Mouse (Mus musculus) heart, postnatal 0 days (tissue): ENCODE results near the gene 1700030J22Rik. TPM values are rescaled to one million over a fixed set of nuclear protein-coding genes. Genes with fewer than 3 reads are reported as not detected.
A peak's percentile ranks its signal among the peaks of the same experiment; 100 is the strongest.

Experiments
- ATAC-seq: fragments of 200-750 bp; cut with Nextera tagmentation; 2 replicates; pipeline ENCODE4 v1.8.0; 2017; ENCODE audit warnings: low read depth, moderate number of reproducible peaks, moderate library complexity; ENCODE audit not compliant: insufficient read depth
- DNase-seq: peaks from one replicate; pipeline ENCODE4 v3.0.0-alpha.2; 2016; ENCODE audit warnings: low spot score
- H3K27ac ChIP-seq: fragments of 300-500 bp; sonication (generic); 2 replicates; pipeline ENCODE4 v1.5.1; 2014; ENCODE audit warnings: low read depth, mild to moderate bottlenecking
- H3K27me3 ChIP-seq: fragments of 300-500 bp; sonication (generic); 2 replicates; pipeline ENCODE4 v1.6.1; 2014; ENCODE audit warnings: low read length, mixed read lengths; ENCODE audit not compliant: control insufficient read depth, insufficient read depth
- H3K36me3 ChIP-seq: fragments of 300-500 bp; sonication (generic); replicated peaks from 2 replicates; pipeline ENCODE4 v1.6.1; 2014; ENCODE audit warnings: low read length, mixed read lengths; ENCODE audit not compliant: control insufficient read depth, insufficient read depth
- H3K4me1 ChIP-seq: fragments of 300-500 bp; sonication (generic); 2 replicates; pipeline ENCODE4 v1.6.1; 2014; ENCODE audit warnings: antibody characterized with exemption; ENCODE audit not compliant: control insufficient read depth, insufficient read depth
- H3K4me2 ChIP-seq: fragments of 300-500 bp; sonication (generic); 2 replicates; pipeline ENCODE4 v1.6.1; 2014; ENCODE audit warnings: low read depth, mild to moderate bottlenecking, low read length, moderate library complexity
- H3K4me3 ChIP-seq: fragments of 300-500 bp; sonication (generic); 2 replicates; pipeline ENCODE4 v1.5.1; 2014; ENCODE audit warnings: low read depth, low read length
- H3K9ac ChIP-seq: fragments of 300-500 bp; sonication (generic); replicated peaks from 2 replicates; pipeline ENCODE4 v1.6.1; 2014; ENCODE audit warnings: low read depth, low read length, mixed read lengths
- H3K9me3 ChIP-seq: fragments of 300-500 bp; sonication (generic); replicated peaks from 2 replicates; pipeline ENCODE4 v1.6.1; 2016; ENCODE audit warnings: low read length; ENCODE audit not compliant: control insufficient read depth
- CTCF ChIP-seq: IDR thresholded peaks from 2 replicates; pipeline ENCODE4 v1.5.1; 2016; ENCODE audit warnings: antibody characterized with exemption, control low read depth, low read depth
- EP300 ChIP-seq: IDR thresholded peaks from 2 replicates; pipeline ENCODE4 v1.6.1; 2016; ENCODE audit warnings: antibody characterized with exemption, low read depth
- WGBS: fragments of 180-500 bp; shearing (Covaris S2); extraction: QIAGEN DNeasy Blood & Tissue Kit; methylation state at CpG from one replicate; pipeline ENCODE4 v1.1.7; 2014; 5-methylcytosine and 5-hydroxymethylcytosine counted together
- polyA plus RNA-seq: library from polyadenylated mRNA; unstranded; fragments of >200 nt; fragmentation: Nextera tagmentation; extraction: Ambion mirVana; gene quantifications from 2 replicates; pipeline ENCODE4 v1.2.1, GENCODE M21; 2015
- total RNA-seq: library from RNA; depleted of rRNA; stranded (reverse); fragments of >200 nt; gene quantifications from 2 replicates; pipeline ENCODE4 v1.2.3, GENCODE M21; 2014; ENCODE audit warnings: low replicate concordance

1700030J22Rik gene
- total and polyA plus RNA-seq, 2 experiments from 2014 or later: 0.26 TPM; not detected in 1

DNA sequence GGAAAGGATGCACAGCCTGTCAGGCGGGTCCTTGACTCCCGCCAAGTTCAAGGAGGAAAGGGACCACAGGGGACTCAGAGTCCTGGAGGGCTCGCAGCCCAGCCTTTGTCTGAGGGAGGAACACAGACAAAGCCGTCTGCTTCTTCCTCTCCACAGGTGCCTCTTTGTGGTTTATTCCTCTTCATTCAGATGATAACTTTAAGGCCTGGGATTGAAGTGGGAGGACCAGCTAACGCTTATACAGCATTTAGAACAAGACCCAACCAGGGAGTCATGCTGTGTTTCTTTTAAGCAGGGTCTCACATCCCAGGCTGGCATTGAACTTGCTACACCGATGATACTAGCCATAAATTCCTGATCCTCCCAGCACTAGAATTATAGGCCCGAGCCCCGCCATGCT, 38.2 kb upstream of the 1700030J22Rik start:
- Histone ChIP-seq H3K9me3 (no peaks in the 10 kb centered on the region), H3K27me3 (no peaks in the 10 kb centered on the region), H3K36me3 (no peaks in the 10 kb centered on the region), H3K4me1 (no peaks in the 10 kb centered on the region), H3K4me3 (no peak overlapping the region), H3K27ac (no peak overlapping the region), H3K9ac (no peak overlapping the region), H3K4me2 (no peak overlapping the region)
- no peak for ATAC-seq
- DNase-seq: no peak
- 68% methylated on average over 8 of the region's 8 CpGs for WGBS
- TF ChIP-seq EP300 (no peak), CTCF (no peak)

DNA sequence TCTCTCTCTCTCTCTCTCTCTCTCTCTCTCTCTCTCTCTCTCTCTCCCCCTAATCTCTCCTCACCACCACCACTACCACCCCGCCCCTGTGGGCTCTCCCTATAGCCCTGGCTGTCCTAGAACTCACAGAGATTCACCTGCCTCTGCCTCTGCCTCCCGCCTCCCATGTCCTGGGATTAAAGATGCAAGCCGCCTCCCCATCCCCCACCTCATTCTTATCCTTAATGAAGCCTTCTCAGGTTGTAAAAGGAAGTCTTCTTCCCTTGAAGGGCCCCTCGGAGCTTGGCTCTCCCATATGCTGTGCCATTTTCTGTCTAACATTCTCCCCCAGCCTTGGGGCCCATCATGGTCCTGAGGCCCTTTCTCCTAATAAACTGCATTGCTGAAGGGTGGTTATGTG, 36.9 kb upstream of the 1700030J22Rik start:
- 75% methylated on average over 4 of the region's 4 CpGs for WGBS
- Histone ChIP-seq H3K4me3 (no peak overlapping the region), H3K36me3 (no peaks in the 10 kb centered on the region), H3K9me3 (no peaks in the 10 kb centered on the region), H3K9ac (no peak overlapping the region), H3K27ac (no peak overlapping the region), H3K4me2 (no peak overlapping the region), H3K4me1 (no peaks in the 10 kb centered on the region), H3K27me3 (no peaks in the 10 kb centered on the region)
- ATAC-seq: no peak
- DNase-seq: no peak
- TF ChIP-seq CTCF: no peak
- no peak for TF ChIP-seq EP300

DNA sequence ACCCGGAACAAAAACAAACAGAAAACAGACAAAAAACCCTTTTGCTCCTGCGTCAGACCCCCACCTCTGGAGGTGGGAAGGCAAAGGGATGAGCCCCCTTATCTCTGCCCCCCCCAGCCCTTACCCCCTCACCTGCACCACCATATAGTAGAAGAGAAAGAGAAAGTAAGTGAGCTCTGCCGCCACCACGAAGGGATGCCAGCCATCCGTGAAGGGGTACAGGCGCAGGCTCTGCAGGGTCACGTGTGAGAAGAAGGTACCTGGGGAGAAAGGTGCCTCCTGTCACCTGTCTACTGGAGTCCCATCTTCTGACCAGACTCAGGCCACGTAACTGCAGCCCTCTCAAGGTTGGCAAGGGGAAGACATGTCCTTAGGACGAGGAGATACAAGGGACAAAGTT, 32.6 kb upstream of the 1700030J22Rik start:
- H3K4me1 ChIP-seq: no peaks in the 10 kb centered on the region

DNA sequence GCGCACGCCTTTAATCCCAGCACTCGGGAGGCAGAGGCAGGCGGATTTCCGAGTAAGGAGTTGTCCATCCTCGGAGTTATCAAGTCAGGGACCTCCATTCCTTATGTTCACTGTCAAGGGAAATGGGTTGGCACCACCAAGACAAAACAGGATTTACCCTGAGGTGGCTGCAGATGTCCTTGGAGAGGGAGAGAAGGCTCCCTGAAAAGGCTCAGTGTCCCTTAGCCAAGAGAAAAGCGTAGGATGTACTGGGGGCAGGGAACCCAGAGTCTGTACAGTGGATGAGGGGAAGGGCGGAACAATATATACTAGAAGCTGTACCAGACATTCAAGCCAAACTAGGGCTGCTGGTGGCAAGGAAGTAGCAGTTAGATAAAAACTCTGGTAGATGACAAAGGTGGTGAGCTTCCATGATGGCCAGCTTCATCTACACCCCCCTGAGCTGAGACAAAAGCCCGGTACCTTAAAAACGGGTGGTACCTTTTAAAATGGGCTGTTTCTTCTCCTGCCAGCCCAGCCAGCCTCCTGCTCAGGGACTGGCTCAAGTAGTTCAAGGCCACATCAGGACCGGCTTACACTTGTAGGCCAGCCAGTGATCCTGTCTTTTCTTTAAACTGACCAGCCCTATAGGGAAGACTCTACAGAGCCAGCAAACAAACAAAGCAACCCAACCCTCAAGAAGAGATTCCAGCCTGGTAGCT, 15.4 kb upstream of the 1700030J22Rik start:
- no peak overlapping the region for H3K27ac ChIP-seq
- 54% methylated on average over 11 of the region's 11 CpGs for WGBS
- H3K9ac ChIP-seq: peak overlapping the region; percentile 14; the same call in 1 of the 2 replicates
- H3K4me1 ChIP-seq: peaks cover 8% of the 10 kb centered on the region; the same call in 1 of the 2 replicates
- H3K9me3 ChIP-seq: no peaks in the 10 kb centered on the region
- peak overlapping the region; percentile 74 for H3K4me3 ChIP-seq
- H3K4me2 ChIP-seq: peak overlapping the region; percentile 97
- DNase-seq (no peak), ATAC-seq (no peak)
- H3K27me3 ChIP-seq: no peaks in the 10 kb centered on the region
- no peaks in the 10 kb centered on the region for H3K36me3 ChIP-seq
- TF ChIP-seq EP300: no peak
- TF ChIP-seq CTCF: no peak

More for the DNA sequence above, 32.6 kb upstream of the 1700030J22Rik start:
- H3K36me3 ChIP-seq: no peaks in the 10 kb centered on the region
- WGBS: 85% methylated on average over 9 of the region's 9 CpGs
- TF ChIP-seq CTCF (no peak), EP300 (no peak)
- no peak overlapping the region for H3K9ac ChIP-seq
- no peaks in the 10 kb centered on the region for H3K27me3 ChIP-seq
- no peak for ATAC-seq
- H3K9me3 ChIP-seq: no peaks in the 10 kb centered on the region
- H3K27ac ChIP-seq: no peak overlapping the region
- no peak overlapping the region for H3K4me3 ChIP-seq
- no peak for DNase-seq
- no peak overlapping the region for H3K4me2 ChIP-seq

DNA sequence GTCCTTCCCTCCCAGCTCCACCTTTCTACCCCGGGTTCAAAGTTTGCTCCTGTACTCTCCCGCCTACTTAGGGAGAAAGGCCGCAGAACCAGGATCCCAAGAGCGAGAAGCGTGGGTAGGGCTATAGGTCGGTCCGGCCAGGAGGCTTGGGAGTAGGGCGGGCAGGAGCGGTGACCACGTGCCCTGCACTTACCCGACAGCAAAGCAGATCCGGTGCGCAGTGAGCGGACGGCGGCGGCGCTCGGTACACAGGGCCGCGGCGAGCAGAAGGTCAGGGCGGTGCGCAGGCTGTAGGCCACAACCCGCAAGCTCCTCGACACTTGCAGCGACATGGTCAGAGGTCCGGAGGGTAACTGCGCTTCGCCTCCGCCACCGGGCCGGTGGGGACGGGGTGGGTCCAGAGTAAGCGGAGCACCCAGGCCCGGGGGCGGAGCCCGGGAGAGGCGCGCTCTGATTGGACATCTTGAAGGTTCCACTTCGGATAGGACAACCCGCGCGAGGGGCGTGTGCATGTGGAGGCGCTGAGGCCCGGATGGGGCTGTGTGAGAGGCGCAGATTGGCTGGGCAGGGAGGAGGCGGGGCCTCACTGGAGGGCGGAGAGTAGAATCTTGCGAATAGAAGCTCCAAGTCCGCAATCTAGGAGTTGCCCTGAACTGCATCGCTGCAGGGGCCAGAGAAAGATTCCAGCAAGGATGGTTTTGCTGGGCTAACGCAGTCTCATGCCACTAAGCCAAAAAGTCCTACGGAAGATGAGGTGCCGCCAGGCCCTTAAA, 14.5 kb upstream of the 1700030J22Rik start, which contains the start of gene Gcsh:
TSS of gene Gcsh (minus strand) at position 443 of the 773 bp plus-strand sequence.
- TF ChIP-seq EP300 (no peak), CTCF (no peak)
- Histone ChIP-seq H3K4me1 (peaks cover 8% of the 10 kb centered on the region; the same call in 1 of the 2 replicates), H3K4me3 (peak within 1 kb of the TSS; percentile 74), H3K9ac (peak within 1 kb of the TSS; percentile 62), H3K9me3 (no peaks in the 10 kb centered on the region), H3K27me3 (no peaks in the 10 kb centered on the region), H3K36me3 (0 out of 2 replicates have a peak, but pooled peaks cover under 1% of the 10 kb centered on the region), H3K27ac (peak within 1 kb of the TSS; percentile 87), H3K4me2 (peak within 1 kb of the TSS; percentile 97)
- ATAC-seq (peak; percentile 100), DNase-seq (peak; percentile 99)
- WGBS: under 1% methylated on average over 55 of the region's 56 CpGs
